Mouse (Mus musculus): ENCODE measurements at regions not wholly inside any gene's neighbourhood (a gene's known extent, or its start where the extent isn't known, plus 50 kb on each side); places are given as distances from the start of the nearest gene placed in this dataset.

GRCm38 (mm10) chr2:106458003-106458402 lies 235.1 kb upstream of the Mpped2 start:
- Histone ChIP-seq H3K27ac (ENCODE audit: control insufficient read depth, low read depth, low read length) (no peak overlapping the region), H3K79me2 (ENCODE audit: control insufficient read depth, insufficient read depth, low read length, poor library complexity) (no peaks in the 10 kb centered on the region), H3K4me1 (ENCODE audit: control insufficient read depth in 1 of 2, insufficient read depth in 2 of 2, low read length in 2 of 2) (no peaks in the 10 kb centered on the region), H3K9ac (ENCODE audit: control insufficient read depth, low read depth, low read length, poor library complexity, severe bottlenecking) (no peak overlapping the region), H3K27me3 (ENCODE audit: control insufficient read depth in 1 of 2, insufficient read depth in 2 of 2, low read length in 2 of 2) (no peaks in the 10 kb centered on the region), H3K36me3 (ENCODE audit: control insufficient read depth in 1 of 2, insufficient read depth in 2 of 2, low read length in 2 of 2) (no peaks in the 10 kb centered on the region), H3K9me3 (replicated peaks; ENCODE audit: insufficient read depth, low read length) (no peaks in the 10 kb centered on the region), H3K4me3 (ENCODE audit: control insufficient read depth in 1 of 2, insufficient read depth in 1 of 2, low read depth in 2 of 2, low read length in 2 of 2) (no peak overlapping the region)
- no peak for DNase-seq (ENCODE audit: low read depth, low spot score)
- TF ChIP-seq CHD2 (IDR thresholded peaks at IDR 0.05; ENCODE audit: low read length) (no peak), MAFK (IDR thresholded peaks at IDR 0.05; ENCODE audit: borderline replicate concordance, low read depth, low read length) (no peak), TAL1 (IDR thresholded peaks at IDR 0.05; ENCODE audit: low read length) (no peak), USF1 (IDR thresholded peaks at IDR 0.05; ENCODE audit: low read depth, low read length) (no peak), HCFC1 (IDR thresholded peaks at IDR 0.05; ENCODE audit: low read depth, low read length) (no peak), SIN3A (IDR thresholded peaks at IDR 0.05; ENCODE audit: low read length) (no peak), GATA1 (IDR thresholded peaks at IDR 0.05; ENCODE audit: low read depth, low read length) (no peak), TBP (IDR thresholded peaks at IDR 0.05; ENCODE audit: low read depth, low read length) (no peak), UBTF (IDR thresholded peaks at IDR 0.05; ENCODE audit: borderline replicate concordance, insufficient read depth, low read depth, low read length) (no peak)

- Histone ChIP-seq H3K4me3 (ENCODE audit: control insufficient read depth in 1 of 2, insufficient read depth in 1 of 2, low read depth in 2 of 2, low read length in 2 of 2) (no peak overlapping the region), H3K9ac (ENCODE audit: control insufficient read depth, low read depth, low read length, poor library complexity, severe bottlenecking) (no peak overlapping the region), H3K27me3 (ENCODE audit: control insufficient read depth in 1 of 2, insufficient read depth in 2 of 2, low read length in 2 of 2) (no peaks in the 10 kb centered on the region), H3K27ac (ENCODE audit: control insufficient read depth, low read depth, low read length) (no peak overlapping the region), H3K36me3 (ENCODE audit: control insufficient read depth in 1 of 2, insufficient read depth in 2 of 2, low read length in 2 of 2) (no peaks in the 10 kb centered on the region), H3K9me3 (replicated peaks; ENCODE audit: insufficient read depth, low read length) (no peaks in the 10 kb centered on the region), H3K4me1 (ENCODE audit: control insufficient read depth in 1 of 2, insufficient read depth in 2 of 2, low read length in 2 of 2) (no peaks in the 10 kb centered on the region), H3K79me2 (ENCODE audit: control insufficient read depth, insufficient read depth, low read length, poor library complexity) (no peaks in the 10 kb centered on the region)
- DNase-seq (ENCODE audit: low read depth, low spot score), result no peak
- no peak for TF ChIP-seq TAL1 (IDR thresholded peaks at IDR 0.05; ENCODE audit: low read length)
- no peak for TF ChIP-seq BHLHE40 (IDR thresholded peaks at IDR 0.05; ENCODE audit: borderline replicate concordance, low read depth, low read length)
- TF ChIP-seq HCFC1 (IDR thresholded peaks at IDR 0.05; ENCODE audit: low read depth, low read length), result no peak
- no peak for TF ChIP-seq USF2 (IDR thresholded peaks at IDR 0.05; ENCODE audit: borderline replicate concordance in 1 of 2, insufficient read depth in 1 of 2, low read depth in 1 of 2, low read length in 2 of 2)
- no peak for TF ChIP-seq JUND (IDR thresholded peaks at IDR 0.05; ENCODE audit: low read depth, low read length)
- TF ChIP-seq ELF1 (IDR thresholded peaks at IDR 0.05; ENCODE audit: low read depth, low read length), result no peak
- no peak for TF ChIP-seq TCF12 (IDR thresholded peaks at IDR 0.05; ENCODE audit: low read depth, low read length)
- TF ChIP-seq POLR2A (IDR thresholded peaks at IDR 0.05; ENCODE audit: control insufficient read depth in 1 of 2, insufficient read depth in 1 of 2, low read depth in 1 of 2, low read length in 2 of 2, poor library complexity in 1 of 2), result no peak
- TF ChIP-seq MXI1 (IDR thresholded peaks at IDR 0.05; ENCODE audit: low read depth, low read length), result no peak
- TF ChIP-seq NELFE (IDR thresholded peaks at IDR 0.05; ENCODE audit: low read depth, low read length), result no peak
- TF ChIP-seq SIN3A (IDR thresholded peaks at IDR 0.05; ENCODE audit: low read length), result no peak
- no peak for TF ChIP-seq POLR2AphosphoS2 (IDR thresholded peaks at IDR 0.05; ENCODE audit: low read length)
- TF ChIP-seq NRF1 (IDR thresholded peaks at IDR 0.05; ENCODE audit: insufficient read depth, low read depth, low read length, poor library complexity, severe bottlenecking), result no peak
- no peak for TF ChIP-seq ZKSCAN1 (IDR thresholded peaks at IDR 0.05; ENCODE audit: low read depth, low read length)
- TF ChIP-seq GATA1 (IDR thresholded peaks at IDR 0.05; ENCODE audit: low read depth, low read length), result no peak
- no peak for TF ChIP-seq POLR2AphosphoS5 (IDR thresholded peaks at IDR 0.05; ENCODE audit: borderline replicate concordance, low read depth, low read length)
- no peak for TF ChIP-seq MYB (IDR thresholded peaks at IDR 0.05; ENCODE audit: low read depth, low read length)
- TF ChIP-seq TBP (IDR thresholded peaks at IDR 0.05; ENCODE audit: low read depth, low read length), result no peak
- TF ChIP-seq MAZ (IDR thresholded peaks at IDR 0.05; ENCODE audit: low read depth, low read length), result no peak
Observed at GRCm38 (mm10) chr2:106461021-106461420, 232.0 kb upstream of the Mpped2 start.
